Mouse (Mus musculus) stomach, embryonic 14.5 days (tissue): ENCODE measurements at regions not wholly inside any gene's neighbourhood (a gene's known extent, or its start where the extent isn't known, plus 50 kb on each side); places are given as distances from the start of the nearest gene placed in this dataset.

Experiments
- ATAC-seq: fragments of 200-750 bp; cut with Nextera tagmentation; 2 replicates; pipeline ENCODE4 v1.8.0; 2017; ENCODE audit warnings: low read depth, moderate TSS enrichment; ENCODE audit not compliant: insufficient number of reproducible peaks, insufficient read depth, low FRiP score
- H3K27ac ChIP-seq: fragments of 300-500 bp; sonication (generic); 2 replicates; pipeline ENCODE4 v1.5.1; 2014; ENCODE audit warnings: mild to moderate bottlenecking, low read length, moderate library complexity, mixed read lengths
- H3K27me3 ChIP-seq: fragments of 300-500 bp; sonication (generic); 2 replicates; pipeline ENCODE4 v1.6.1; 2014; ENCODE audit warnings: low read length, control low read depth, mixed read lengths; ENCODE audit not compliant: control insufficient read depth, insufficient read depth
- H3K36me3 ChIP-seq: fragments of 300-500 bp; sonication (generic); 2 replicates; pipeline ENCODE4 v1.6.1; 2014; ENCODE audit warnings: mild to moderate bottlenecking, control low read depth, low read length, moderate library complexity, mixed read lengths; ENCODE audit not compliant: control insufficient read depth, insufficient read depth
- H3K4me1 ChIP-seq: fragments of 300-500 bp; sonication (generic); 2 replicates; pipeline ENCODE4 v1.6.1; 2014; ENCODE audit warnings: low read length, control low read depth, mixed read lengths; ENCODE audit not compliant: control insufficient read depth, insufficient read depth
- H3K4me2 ChIP-seq: fragments of 300-500 bp; sonication (generic); replicated peaks from 2 replicates; pipeline ENCODE4 v1.6.1; 2014; ENCODE audit warnings: low read depth, low read length, control low read depth
- H3K4me3 ChIP-seq: fragments of 300-500 bp; sonication (generic); 2 replicates; pipeline ENCODE4 v1.5.1; 2014; ENCODE audit warnings: low read depth, low read length, control low read depth
- H3K9ac ChIP-seq: fragments of 300-500 bp; sonication (generic); replicated peaks from 2 replicates; pipeline ENCODE4 v1.6.1; 2014; ENCODE audit warnings: low read depth, mild to moderate bottlenecking, control low read depth, low read length, moderate library complexity, mixed read lengths
- H3K9me3 ChIP-seq: fragments of 300-500 bp; sonication (generic); 2 replicates; pipeline ENCODE4 v1.6.1; 2016; ENCODE audit warnings: low read depth, low read length, control low read depth; ENCODE audit not compliant: control insufficient read depth
- WGBS: fragments of 180-500 bp; shearing (Covaris S2); extraction: QIAGEN DNeasy Blood & Tissue Kit; methylation state at CpG from one replicate; pipeline ENCODE4 v1.1.7; 2014; 5-methylcytosine and 5-hydroxymethylcytosine counted together

GRCm38 (mm10) chr4:7997575-7997953, 241.3 kb downstream of the Car8 start:
- no peak overlapping the region for H3K4me3 ChIP-seq
- H3K4me2 ChIP-seq, result no peak overlapping the region
- no peak overlapping the region for H3K9ac ChIP-seq
- H3K4me1 ChIP-seq, result no peaks in the 10 kb centered on the region
- H3K27me3 ChIP-seq, result no peaks in the 10 kb centered on the region
- H3K9me3 ChIP-seq, result no peaks in the 10 kb centered on the region
- no peak overlapping the region for H3K27ac ChIP-seq
- ATAC-seq, result no peak
- H3K36me3 ChIP-seq, result no peaks in the 10 kb centered on the region

- Histone ChIP-seq H3K9me3 (no peaks in the 10 kb centered on the region), H3K9ac (no peak overlapping the region), H3K4me2 (no peak overlapping the region), H3K4me1 (no peaks in the 10 kb centered on the region), H3K27ac (no peak overlapping the region), H3K36me3 (no peaks in the 10 kb centered on the region), H3K4me3 (no peak overlapping the region), H3K27me3 (no peaks in the 10 kb centered on the region)
- 81% methylated on average over 6 of the region's 6 CpGs for WGBS
- ATAC-seq, result no peak
Observed at GRCm38 (mm10) chr4:7996923-7997574, 241.8 kb downstream of the Car8 start.

- ATAC-seq, result no peak
Observed at GRCm38 (mm10) chr4:7992944-7993343, 245.9 kb downstream of the Car8 start.

GRCm38 (mm10) chr4:7987781-7988180, 251.1 kb downstream of the Car8 start:
- 92% methylated on average over 1 of the region's 1 CpGs for WGBS
- H3K36me3 ChIP-seq, result no peaks in the 10 kb centered on the region
- no peak overlapping the region for H3K9ac ChIP-seq
- no peak overlapping the region for H3K27ac ChIP-seq
- no peaks in the 10 kb centered on the region for H3K4me1 ChIP-seq
- no peaks in the 10 kb centered on the region for H3K27me3 ChIP-seq
- H3K9me3 ChIP-seq, result no peaks in the 10 kb centered on the region
- ATAC-seq, result no peak
- no peak overlapping the region for H3K4me2 ChIP-seq
- H3K4me3 ChIP-seq, result no peak overlapping the region

More at GRCm38 (mm10) chr4:7992944-7993343, 245.9 kb downstream of the Car8 start:
- WGBS, result 64% methylated on average over 3 of the region's 3 CpGs
- Histone ChIP-seq H3K36me3 (no peaks in the 10 kb centered on the region), H3K9me3 (no peaks in the 10 kb centered on the region), H3K4me1 (no peaks in the 10 kb centered on the region), H3K27me3 (no peaks in the 10 kb centered on the region), H3K4me2 (no peak overlapping the region), H3K9ac (no peak overlapping the region), H3K27ac (no peak overlapping the region), H3K4me3 (no peak overlapping the region)

GRCm38 (mm10) chr4:7987346-7987745, 251.5 kb downstream of the Car8 start:
- 78% methylated on average over 3 of the region's 3 CpGs for WGBS
- no peak overlapping the region for H3K4me3 ChIP-seq
- H3K4me2 ChIP-seq, result no peak overlapping the region
- H3K27ac ChIP-seq, result no peak overlapping the region
- H3K36me3 ChIP-seq, result no peaks in the 10 kb centered on the region
- no peaks in the 10 kb centered on the region for H3K9me3 ChIP-seq
- no peak for ATAC-seq
- H3K27me3 ChIP-seq, result no peaks in the 10 kb centered on the region
- H3K9ac ChIP-seq, result no peak overlapping the region
- no peaks in the 10 kb centered on the region for H3K4me1 ChIP-seq

- H3K4me3 ChIP-seq, result no peak overlapping the region
- H3K4me1 ChIP-seq, result no peaks in the 10 kb centered on the region
- H3K4me2 ChIP-seq, result no peak overlapping the region
- no peak for ATAC-seq
- no peak overlapping the region for H3K27ac ChIP-seq
- no peaks in the 10 kb centered on the region for H3K9me3 ChIP-seq
- no peaks in the 10 kb centered on the region for H3K36me3 ChIP-seq
- H3K9ac ChIP-seq, result no peak overlapping the region
- 85% methylated on average over 6 of the region's 6 CpGs for WGBS
- H3K27me3 ChIP-seq, result no peaks in the 10 kb centered on the region
Observed at GRCm38 (mm10) chr4:7984814-7985213, 254.0 kb downstream of the Car8 start.

- Histone ChIP-seq H3K36me3 (no peaks in the 10 kb centered on the region), H3K9me3 (no peaks in the 10 kb centered on the region), H3K27me3 (no peaks in the 10 kb centered on the region), H3K4me2 (no peak overlapping the region), H3K4me3 (no peak overlapping the region), H3K9ac (no peak overlapping the region), H3K4me1 (no peaks in the 10 kb centered on the region), H3K27ac (no peak overlapping the region)
- ATAC-seq, result no peak
- WGBS, result 82% methylated on average over 12 of the region's 12 CpGs
Observed at GRCm38 (mm10) chr4:7979772-7980351, 259.0 kb downstream of the Car8 start.

- Histone ChIP-seq H3K36me3 (no peaks in the 10 kb centered on the region), H3K27me3 (no peaks in the 10 kb centered on the region), H3K27ac (no peak overlapping the region), H3K4me1 (no peaks in the 10 kb centered on the region), H3K9ac (no peak overlapping the region), H3K9me3 (no peaks in the 10 kb centered on the region), H3K4me2 (no peak overlapping the region), H3K4me3 (no peak overlapping the region)
- WGBS, result 70% methylated on average over 5 of the region's 5 CpGs
- no peak for ATAC-seq
Observed at GRCm38 (mm10) chr4:7977661-7978444, 261.0 kb downstream of the Car8 start.
